Mouse (Mus musculus) G1E (cell line): Measurements from ENCODE around the gene 2410004B18Rik.

Experiments used
- CTCF ChIP-seq: IDR thresholded peaks from 2 replicates; pipeline ENCODE4 v1.5.1; 2012; ENCODE audit warnings: low read depth, low read length, inconsistent platforms, mixed read lengths
- GATA1 ChIP-seq: IDR thresholded peaks from 2 replicates; pipeline ENCODE4 v1.6.1; 2012; ENCODE audit warnings: borderline replicate concordance, low read length, inconsistent platforms, mixed read lengths
- GATA2 ChIP-seq: IDR thresholded peaks from 2 replicates; pipeline ENCODE4 v1.6.1; 2012; ENCODE audit warnings: low read depth, low read length, inconsistent platforms, borderline replicate concordance
- POLR2AphosphoS5 ChIP-seq: IDR thresholded peaks from 2 replicates; pipeline ENCODE4 v1.6.1; 2012; ENCODE audit warnings: low read depth, low read length, inconsistent platforms; ENCODE audit not compliant: insufficient replicate concordance
- TAL1 ChIP-seq: conservative IDR thresholded peaks from 2 replicates; pipeline ENCODE4 v1.6.1; 2012; ENCODE audit warnings: low read depth, low read length, inconsistent platforms, mixed read lengths

DNA sequence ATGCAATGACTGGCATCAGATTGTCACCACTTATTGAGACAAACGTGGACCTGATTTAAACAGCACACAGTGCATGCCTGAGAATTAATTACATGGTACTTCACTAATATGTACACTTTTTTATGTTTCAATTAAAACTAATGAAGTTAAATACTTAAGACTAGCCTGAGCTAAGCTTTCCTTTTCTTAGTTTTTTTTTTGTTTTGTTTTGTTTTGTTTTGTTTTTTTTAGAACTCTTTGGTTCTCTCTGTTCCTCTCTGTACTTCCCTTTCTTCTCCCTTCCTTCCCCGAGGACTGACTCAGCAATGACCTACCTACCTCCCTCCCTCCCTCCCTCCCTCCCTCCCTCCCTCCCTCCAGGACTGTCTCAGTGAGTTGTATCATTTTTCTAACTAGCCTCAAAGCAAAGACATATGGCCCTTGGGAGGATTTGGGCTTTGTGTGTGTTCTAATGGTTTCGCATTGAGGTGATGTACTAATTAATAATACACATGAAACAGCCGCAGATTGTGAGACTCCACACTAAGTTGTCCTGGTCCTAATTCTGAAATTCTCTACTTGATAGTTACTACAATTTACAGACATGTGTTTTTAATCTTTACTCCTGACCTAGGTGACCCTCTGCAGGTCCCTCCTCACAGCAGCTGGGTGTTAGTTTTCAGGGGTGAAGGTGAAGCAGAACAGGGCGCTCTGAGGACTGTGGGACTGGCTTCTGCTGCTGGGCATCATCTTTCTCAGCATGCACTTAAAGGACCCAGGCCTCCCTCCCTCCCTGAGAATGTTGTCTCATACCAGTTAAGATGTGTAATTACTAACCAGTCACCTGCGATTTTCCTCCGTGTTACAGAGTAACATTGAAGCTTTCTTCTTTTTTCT is 8.1 kb upstream of the 2410004B18Rik start:
- TF ChIP-seq CTCF (no peak), GATA1 (no peak), POLR2AphosphoS5 (no peak), TAL1 (no peak), GATA2 (no peak)
